Mouse (Mus musculus) right cerebral cortex, postnatal 25 days (tissue): ENCODE results near the gene Fhit.

Experiments
- DNase-seq: peaks from one replicate; pipeline ENCODE4 v3.0.0; 2022

Fhit gene

DNA sequence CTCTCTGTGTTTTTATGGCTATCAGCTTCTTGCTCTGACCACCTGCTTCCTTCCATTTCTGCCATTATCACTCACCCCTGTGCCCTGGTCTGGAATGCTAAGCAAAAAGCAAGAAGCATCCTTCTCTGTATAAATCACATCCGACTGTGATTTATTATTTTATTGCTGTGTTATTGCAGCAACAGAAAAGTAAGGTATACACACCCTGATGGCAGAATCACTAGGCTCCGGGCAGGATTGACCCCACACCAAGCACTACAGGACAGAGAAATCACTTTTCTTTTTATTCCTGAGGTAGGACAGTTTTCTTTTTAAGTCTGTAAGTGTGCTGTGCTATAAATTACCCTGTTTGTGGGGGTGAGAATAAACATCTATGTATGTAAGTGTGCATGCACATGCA, 460.1 kb downstream of the Fhit start:
- DNase-seq = no peak

DNA sequence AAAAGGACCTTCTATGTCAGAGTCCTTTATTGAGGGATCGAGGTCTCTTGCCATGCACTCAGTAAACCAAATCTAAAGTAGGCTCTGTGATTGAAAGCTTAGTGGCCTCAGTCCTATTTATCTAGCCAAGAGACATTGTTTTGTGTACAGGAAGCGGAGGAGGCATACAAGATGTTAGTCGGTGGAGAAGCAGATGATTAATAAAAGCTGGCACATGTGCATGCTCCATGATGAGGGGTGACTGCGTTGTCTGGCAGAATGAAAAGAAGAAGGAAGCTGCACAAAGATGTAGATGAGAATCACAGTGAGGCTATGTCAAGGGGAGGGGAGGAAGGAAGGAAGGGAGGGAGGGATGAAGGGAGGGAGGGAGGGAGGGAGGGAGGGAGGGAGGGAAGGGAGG, 481.8 kb downstream of the Fhit start:
- DNase-seq = no peak

DNA sequence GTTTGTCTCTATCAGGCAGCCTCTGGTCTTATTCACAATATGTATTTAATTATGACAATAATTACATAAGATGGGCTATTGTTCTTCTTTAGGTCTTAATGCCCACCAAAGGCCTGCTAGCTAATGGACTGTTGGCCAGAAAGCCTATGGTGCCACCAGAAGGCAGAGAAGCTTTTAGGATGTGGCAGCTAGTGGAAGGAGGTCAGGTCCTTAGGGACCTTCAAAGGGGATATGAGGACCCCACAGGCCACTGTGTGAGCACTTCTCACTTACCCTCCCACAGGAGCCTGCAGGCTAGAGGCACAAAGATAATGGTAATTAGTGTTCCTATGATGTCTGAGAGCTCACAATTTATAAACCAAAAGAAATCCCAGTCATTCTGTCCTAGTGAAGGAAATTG, 482.2 kb downstream of the Fhit start:
- DNase-seq = no peak

DNA sequence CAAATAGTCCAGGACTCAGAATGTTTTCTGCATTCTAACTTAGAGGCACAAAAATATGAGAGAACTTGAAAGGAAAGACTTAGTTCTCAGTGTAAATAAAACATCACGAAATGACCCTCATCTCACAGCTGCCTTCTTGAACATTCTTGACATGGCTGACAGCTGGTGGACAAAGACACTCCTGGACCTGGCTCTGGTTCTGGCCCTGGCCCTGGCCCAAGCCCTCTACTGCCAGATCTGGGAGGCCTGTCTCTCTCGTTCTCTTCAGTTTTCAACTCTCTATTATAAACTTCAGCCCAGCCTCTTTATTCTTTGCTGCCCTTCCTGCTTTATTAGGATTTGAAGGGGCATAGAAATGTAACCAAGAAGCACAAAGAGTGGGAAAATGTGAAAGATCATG, 484.2 kb downstream of the Fhit start:
- DNase-seq = no peak

DNA sequence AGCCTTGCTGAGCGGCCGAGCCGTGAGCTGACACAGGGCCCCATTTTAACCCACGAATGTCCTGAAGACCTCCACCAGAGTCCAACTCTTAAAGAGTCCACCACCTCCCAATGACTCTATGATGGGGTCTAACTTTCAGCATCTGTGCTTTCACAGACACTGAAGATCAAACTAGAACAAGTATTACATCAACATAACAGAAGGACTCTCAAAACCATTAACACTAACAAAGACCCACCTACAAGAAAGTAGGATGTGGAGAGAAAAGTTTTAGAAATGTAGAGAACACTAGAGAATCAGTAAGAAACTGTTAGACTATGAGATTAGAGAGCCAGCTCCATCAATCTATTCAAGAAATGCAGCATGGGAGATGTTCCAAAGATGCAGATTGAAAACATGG, 501.6 kb downstream of the Fhit start:
- DNase-seq = no peak

DNA sequence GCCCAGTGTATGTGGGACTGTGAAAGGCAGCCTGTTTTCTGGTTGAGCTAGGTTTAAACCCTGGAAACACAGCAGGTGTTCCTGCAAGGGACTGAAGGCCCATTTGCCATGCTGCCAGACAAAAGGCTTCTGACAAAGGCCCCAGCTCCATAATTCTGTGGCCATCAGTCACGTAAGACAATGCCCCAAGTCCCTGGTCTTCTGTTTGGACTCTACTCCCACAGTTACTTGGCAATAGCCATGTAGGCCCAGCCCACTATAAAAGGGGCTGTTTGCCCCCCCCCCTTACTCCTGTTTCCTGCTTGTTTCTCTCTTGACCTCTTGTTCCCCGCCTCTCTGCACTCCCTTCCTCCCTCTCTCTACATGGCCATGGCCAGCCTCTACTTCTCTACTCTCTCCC, 502.5 kb downstream of the Fhit start:
- DNase-seq = no peak

DNA sequence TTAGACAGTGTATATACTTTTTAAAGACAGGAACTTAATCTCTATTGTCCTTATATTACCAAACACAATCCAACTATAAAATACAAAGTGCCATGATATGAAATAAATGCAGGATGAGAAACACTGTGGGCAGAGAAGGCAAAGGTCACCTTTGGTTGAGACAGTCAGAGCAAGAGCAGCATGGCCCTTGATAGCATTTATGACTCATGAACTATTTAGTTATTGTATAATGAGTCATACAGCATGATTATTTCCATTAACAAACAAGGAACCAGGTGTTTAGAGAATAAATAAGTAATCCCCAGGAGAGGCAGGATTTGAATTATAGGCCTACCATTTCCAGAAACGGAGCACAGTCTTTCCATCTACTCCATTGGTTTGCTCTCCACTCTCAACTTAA, 503.6 kb downstream of the Fhit start:
- no peak for DNase-seq

DNA sequence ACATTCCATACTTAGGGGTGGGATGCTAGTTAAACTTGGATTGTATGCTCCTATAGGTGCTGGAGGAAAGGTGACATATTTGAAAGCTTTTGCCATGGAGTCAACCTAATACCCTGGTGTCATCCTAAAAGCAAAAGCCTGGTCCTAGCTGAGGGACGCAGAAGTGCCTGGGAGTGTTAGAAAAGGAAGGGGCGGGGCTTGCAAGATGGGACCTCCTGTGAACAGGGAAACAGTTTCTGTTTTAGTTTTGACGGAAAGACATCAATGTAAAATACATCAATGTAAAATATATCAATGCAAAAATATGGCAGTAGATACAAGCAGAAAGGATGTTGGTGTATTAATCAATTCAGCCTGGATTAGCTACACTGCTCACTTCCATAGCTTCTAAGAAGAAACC, 504.5 kb downstream of the Fhit start:
- DNase-seq = no peak

DNA sequence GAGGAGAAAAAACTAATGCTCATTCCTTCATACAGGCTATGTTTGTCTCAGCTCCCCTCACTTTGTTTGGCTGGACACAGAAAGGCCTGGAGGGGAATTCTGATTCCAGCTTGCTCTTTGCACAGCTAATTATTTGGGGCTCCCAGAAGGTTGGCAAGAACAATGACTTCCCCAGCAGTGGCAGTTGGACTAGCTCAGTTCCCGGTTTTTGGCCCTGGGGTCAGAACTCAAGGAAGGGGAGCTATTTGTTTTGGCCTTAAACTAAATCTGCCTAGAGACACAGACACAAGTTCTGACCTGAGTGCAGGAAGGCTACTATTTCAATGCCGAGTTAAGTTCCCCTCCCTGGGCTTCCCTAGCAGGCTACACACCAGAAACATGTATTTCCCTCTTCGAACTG, 506.0 kb downstream of the Fhit start:
- no peak for DNase-seq

DNA sequence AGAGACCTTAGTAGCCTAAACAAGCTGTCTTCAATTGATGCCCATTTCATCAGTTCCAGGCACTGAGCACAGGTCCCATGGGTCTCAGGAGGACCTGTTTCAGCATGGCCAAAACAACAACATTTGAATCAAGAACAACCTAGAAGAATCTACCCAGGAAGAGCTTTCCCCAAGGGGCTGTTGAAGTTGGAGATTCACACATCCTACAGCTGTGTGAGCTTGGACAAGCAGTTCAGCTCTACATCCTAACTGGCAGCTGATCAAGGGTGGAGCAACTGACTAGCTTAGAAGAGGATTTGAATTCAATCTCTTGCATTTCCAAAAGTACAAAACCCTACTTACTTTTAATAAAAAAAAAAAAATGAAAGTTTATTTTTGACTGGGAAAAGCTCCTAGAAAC, 514.0 kb downstream of the Fhit start:
- no peak for DNase-seq

DNA sequence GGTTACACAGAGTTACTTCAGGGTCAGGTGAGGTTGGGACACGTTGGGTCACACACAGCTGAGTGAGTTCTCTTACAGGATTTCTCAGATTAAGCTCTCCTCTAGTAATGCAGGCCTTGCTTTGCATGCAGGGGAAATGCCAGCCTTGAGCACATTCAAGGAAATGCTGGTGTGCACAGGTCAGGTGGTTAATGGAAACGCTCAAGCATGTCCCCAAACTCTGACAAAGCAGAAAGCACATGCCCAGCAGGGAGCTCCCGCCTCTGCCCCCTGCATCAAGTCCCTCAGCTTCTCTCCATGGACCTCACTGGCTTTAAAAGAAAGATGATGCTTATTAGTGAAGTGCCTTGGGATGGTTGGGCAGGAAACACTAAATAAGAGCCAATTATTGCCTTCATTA, 530.1 kb downstream of the Fhit start:
- no peak for DNase-seq

DNA sequence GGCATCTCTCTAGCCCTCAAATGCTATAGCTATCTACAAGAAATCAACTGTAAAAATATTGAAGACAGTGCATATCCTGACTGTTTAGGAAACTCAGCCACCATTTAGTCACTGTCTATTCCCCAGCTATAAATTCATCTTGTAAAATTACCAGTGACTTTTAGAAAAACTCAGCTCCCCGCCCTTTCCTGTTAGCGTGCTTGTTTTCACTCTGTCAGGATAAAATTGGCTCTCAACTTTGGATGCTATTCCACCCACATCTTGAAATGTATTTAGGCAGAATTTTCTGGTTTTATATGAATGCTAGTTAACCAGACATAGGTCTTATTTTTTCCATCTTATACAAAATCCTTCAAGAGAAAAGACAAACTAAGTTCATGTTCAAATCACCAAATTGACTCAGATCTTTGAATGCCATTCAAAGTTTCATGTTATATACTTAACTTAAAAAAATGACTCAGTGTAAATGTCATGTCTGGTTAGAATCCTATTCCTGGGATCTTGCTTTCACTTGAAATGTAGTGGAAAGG, 530.9 kb downstream of the Fhit start:
- no peak for DNase-seq

DNA sequence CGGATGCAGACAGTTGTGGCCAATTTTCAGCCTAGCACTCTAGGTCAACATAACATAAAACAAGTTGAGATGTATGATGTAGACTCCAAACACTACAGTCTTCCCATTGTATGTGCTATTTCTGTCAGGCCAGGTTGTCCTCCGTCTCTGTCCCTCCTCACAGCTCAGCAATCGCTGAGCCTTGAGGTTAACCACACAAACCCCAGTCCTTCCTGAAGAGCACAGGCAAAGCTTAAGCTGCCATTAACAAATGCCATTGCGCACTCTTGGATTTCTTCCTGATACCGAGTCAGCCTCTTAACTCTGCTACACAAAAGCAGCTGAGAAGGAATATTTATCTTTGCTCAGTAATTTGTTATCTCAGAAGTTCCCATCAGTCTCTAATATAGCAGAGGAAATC, 568.4 kb downstream of the Fhit start:
- DNase-seq = no peak

DNA sequence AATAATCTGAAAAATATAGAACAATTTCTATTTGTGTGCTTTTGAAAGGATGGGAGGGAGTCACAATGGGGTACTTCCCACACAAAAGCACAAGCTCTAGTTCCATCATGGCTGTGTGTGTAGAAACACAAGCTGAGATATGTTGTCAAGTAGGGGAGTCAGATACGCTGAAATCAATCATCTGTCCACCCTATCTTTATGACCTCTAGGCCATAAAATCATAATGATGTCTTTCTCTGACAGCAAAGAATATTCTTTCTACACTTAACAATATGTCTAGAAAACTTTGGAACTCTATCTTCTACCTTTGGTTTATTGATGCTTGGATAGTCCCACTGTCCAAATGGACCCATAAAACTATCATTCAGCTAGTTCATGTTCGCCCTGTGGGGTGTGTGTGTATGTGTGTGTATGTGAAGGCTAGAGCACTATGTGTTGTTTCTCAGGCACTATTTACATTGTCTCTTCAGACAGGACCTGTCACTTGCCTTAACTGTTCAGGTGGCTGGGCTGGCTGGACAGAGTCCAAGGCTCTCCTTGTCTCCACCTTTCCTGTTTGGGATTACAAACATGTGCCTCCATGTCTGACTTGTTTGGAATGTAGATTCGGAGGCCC, 592.8 kb downstream of the Fhit start:
- DNase-seq = no peak

DNA sequence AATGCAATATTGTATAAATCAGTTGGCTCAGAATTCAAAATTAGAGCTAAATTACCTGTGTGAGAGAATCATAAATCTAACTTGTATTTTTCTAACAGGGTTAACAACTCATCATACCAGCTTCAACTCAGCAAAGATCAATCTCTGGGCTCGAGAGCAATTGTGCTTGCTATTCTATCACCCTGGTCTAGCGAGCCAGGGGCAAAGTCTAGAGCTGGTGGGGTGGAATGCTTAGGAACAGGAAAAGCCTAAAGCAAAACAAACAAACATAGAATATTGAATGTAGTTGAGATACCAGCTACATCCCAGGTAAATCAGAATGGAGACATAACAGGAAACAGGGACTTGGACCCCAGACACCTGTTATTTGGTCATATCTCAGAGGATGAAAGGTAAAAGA, 594.1 kb downstream of the Fhit start:
- DNase-seq = no peak

DNA sequence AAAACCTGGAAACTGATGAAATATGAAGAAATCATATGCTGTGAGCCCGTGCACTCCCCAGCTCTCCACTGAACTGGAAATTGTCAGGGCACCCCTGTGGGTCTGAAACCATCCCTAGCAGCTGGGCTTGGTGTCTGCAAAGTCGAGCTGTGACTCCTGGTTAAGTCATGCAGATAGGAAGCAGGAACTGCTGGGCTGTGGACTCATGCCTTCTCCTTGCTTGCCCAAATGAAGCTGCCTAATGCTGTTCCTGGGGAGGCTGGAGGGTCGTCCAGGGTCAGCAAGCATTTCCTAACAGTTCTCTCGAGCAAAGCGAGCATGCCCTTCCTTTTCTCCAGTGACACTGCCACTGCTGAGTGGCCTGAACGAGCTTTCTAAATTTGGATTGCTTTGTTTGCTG, 607.1 kb downstream of the Fhit start:
- DNase-seq = no peak

DNA sequence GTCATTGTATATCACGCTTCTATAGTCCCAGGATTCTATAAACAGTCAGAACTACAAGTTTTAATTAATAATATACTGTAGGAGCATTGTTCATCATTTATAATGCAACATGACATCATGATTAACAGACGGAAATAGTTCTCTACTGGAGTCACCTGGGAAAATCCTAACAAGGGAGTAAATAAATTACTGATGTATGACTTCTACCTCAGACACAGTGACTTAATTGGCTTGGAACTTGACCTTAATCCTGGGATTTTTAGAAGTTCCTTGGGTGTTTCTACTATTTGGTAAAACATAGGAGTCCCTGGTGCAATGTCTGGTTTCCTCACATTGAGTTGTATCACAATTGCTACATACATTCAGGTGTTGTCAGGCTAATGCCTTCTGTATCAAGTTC, 613.2 kb downstream of the Fhit start:
- DNase-seq = no peak

DNA sequence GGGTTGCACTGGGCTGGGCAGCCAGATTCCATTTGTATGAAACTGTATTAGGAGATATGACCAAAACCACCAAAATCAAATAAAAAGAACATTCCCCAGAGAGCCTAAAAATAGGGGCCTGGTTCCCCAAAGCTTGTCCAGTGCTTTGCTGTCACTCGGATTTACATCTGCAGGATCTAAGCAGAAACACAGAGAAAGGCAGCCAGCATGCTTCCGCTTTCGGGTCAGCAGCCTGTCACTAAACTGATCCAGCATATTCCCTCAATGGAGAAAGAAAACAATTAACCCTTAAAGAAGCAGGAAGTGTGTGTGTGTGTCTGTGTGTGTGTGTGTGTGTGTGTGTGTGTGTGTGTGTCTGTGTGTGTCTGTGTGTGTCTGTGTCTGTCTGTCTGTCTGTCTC, 615.9 kb downstream of the Fhit start:
- no peak for DNase-seq

DNA sequence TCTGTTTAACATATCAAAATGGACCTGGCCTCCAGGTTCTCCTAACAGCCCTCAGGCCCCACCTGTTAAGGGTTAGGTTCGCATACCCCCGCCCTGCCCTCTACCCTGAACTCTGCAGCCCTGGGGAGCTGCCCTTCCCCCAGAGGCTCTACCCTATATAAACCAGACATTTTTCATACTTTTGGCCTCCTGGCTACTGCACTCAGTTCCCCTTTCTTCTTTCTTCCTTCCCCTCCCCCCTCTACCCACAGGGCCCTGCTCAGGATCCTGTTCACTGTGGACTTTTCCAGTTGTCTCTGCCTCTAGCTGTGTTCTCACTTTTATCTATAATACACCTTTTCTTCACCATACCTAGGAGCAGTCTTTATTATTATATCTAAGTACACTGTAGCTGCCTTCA, 627.0 kb downstream of the Fhit start:
- DNase-seq = no peak

DNA sequence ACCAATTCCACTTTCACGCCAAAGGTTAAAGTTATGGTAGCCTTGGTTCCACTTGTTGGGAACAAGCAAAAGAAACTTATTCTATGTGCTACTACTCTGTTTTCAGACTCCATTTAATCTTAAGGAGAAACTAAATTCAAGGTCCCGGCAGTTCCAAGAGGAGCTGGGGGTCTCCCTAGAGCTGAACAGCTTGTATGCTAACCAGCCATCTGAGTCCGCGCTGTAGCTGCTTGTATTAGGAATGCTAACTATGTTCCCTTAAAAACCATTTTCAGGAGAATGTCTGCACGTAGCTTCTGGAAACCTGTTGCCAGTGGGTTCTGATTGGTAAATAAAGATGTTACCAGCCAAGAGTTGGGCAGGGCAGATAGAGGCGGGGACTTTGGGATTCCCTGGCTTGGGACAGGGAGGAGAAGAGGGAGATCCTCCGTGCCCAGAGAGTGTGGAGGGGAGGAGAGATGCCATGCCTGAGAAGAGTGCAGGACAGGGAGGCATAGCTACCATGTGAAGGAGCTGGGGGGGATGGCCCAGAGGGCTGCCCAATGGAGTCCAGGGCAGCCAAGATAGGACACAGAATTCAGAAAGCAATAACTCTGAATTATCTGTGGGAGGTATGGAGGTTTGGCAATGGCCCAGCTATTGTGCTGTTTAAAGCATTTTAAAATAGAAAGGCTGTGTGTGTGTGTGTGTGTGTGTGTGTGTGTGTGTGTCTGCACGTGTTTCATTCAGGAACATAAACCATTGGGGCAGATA, 629.9 kb downstream of the Fhit start:
- DNase-seq = no peak

DNA sequence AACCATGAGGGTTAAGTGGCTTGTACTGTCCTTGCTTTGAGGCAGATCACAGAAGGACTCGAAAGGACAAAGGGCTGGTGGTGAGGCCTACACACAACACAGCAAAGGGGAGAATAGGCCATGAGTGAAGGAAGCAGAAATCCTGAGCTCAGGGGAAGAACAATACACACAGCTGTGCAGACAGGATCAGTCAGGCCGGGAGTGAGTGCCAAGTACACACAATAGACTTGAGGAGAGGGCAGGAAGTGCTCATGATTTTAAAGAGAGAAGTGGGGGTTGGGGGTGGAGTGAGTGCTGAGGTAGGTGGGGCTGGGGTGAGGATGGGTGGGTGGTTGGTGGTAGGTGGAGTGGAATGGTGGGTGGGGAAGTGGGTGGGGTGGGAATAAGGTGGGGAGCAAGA, 635.0 kb downstream of the Fhit start:
- DNase-seq = no peak

DNA sequence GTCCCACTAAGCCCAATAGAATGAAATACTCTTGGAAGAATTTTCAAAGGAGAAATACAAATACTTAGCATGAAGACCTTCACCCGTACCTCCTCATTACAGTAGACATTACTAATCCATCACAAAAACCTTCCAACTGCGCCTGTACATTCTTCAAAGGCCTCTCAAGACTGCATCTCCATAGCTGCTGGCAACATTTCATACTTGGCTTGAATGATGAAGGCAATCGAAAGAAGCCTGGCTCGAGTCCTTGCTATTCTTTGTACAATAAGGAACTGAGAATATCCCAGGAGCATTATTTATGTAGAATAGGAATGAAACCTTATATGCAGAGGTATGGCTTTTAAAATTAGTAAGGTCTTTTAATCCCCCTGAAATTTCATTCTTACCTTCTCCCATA, 636.0 kb downstream of the Fhit start:
- DNase-seq = no peak

DNA sequence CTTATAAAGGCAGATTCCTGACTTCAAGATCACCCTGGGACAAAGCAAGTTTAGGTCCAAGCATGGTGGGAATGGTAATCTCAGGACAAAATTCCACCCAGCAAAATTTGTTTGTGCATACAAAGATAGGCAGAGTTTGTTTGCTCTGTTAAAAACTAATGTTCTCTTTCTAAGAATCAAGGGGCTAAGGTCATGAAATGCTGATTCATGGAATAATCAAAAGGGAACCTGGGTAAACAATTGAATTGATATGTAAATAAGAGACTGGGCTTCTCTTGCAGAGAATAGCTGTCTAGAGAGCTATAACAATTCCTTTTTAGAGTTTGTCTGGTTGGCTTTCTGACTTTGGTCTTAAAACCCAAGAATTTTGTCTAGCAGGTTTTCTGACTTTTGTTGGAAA, 647.8 kb downstream of the Fhit start:
- DNase-seq = no peak

DNA sequence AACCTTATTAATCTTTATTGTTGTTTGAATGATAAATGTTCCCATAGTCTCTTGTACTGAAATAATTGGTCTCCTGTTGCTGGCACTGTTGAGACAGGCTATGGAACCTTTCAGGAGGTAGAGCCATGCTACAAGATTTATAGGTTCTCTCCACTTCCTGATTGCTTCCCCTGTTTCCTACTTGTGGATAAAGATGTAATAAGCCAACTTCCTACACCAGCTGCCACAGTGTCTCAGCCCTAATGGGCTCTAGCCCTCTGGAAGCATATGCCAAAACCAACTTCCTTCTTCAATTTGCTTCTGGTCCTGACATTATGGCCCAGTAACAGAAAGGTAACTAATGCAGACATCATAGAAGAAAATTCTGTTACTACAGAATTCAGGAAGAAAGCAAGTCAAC, 652.6 kb downstream of the Fhit start:
- no peak for DNase-seq

DNA sequence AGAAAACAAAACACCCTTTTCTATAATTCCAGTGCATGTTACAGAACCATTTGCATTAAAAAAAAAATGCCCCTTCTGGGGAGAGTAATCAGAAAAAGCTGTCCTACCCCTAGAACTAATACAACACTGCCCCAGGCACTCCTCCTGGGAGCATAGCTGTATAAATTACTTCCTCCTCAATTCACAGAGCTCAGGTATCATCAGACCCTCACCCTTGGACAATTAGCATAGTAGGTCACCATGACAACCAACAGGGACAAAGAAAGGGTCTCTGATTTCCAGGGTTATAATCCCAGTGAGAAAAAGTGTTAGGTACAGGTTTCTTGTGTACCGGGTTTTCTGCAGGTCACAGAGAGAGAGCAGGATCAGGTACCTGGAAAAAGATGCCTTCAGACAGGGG, 654.3 kb downstream of the Fhit start:
- no peak for DNase-seq
